Mouse (Mus musculus) bone marrow macrophage, adult 2 months (primary cell): ENCODE measurements around the gene Bcl11b.

Experiments
- CTCF ChIP-seq: IDR thresholded peaks from 2 replicates; pipeline ENCODE4 v1.5.1; 2012; ENCODE audit warnings: low read depth, mild to moderate bottlenecking, low read length, moderate library complexity
- POLR2A ChIP-seq: IDR thresholded peaks from 2 replicates; pipeline ENCODE4 v1.6.1; 2012; ENCODE audit warnings: mild to moderate bottlenecking, low read depth, low read length, borderline replicate concordance

DNA sequence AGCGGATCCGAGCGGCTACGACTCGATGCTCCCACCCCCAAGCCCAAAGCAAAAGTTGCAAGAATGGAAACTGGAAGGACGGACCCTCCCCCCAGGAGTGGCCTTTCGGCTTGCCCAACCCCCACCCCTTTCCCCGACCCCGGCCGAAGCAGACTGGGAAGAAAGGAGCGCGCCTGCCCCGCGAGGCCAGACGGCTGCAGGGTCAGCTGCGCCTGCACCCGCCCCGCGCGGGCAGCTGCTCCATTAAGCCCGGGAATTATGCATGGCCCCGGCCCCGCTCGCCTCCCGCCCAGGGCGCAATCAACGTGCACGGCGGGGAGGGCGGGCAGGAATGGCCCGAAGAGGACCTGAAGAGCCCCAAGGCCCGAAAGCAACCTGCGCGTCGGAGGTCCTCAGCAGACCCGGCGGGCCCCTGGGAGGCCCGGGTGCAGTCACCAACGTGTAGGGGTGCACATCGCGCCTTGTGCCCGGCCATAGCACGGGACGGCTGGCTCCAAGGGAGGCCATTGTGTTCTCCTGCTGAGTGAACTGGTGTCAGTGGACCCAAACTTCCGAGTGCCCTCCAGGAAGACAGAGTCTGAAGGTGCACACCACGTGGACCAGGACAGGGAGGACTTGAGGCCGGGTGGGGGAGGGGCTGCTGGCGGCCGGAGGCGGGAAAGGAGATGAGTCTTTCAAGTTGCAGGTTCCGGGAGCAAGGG is 23.0 kb downstream of the Bcl11b start:
- TF ChIP-seq CTCF: no peak
- no peak for TF ChIP-seq POLR2A
